Mouse (Mus musculus) midbrain, embryonic 13.5 days (tissue): Measurements from ENCODE around the gene Plppr3. TPM values are rescaled to one million over a fixed set of nuclear protein-coding genes. Genes with fewer than 3 reads are reported as not detected.

Experiments
- ATAC-seq: fragments of 200-750 bp; cut with Nextera tagmentation; 2 replicates; pipeline ENCODE4 v1.8.0; 2017; ENCODE audit warnings: mild to moderate bottlenecking, moderate TSS enrichment, moderate library complexity
- H3K27ac ChIP-seq: fragments of 300-500 bp; sonication (generic); 2 replicates; pipeline ENCODE4 v1.5.1; 2015; ENCODE audit warnings: inconsistent platforms, mild to moderate bottlenecking, moderate library complexity
- H3K27me3 ChIP-seq: fragments of 300-500 bp; sonication (generic); 2 replicates; pipeline ENCODE4 v1.6.1; 2015; ENCODE audit warnings: mild to moderate bottlenecking, inconsistent platforms
- H3K36me3 ChIP-seq: fragments of 300-500 bp; sonication (generic); 2 replicates; pipeline ENCODE4 v1.6.1; 2015; ENCODE audit warnings: mild to moderate bottlenecking, inconsistent platforms
- H3K4me1 ChIP-seq: fragments of 300-500 bp; sonication (generic); replicated peaks from 2 replicates; pipeline ENCODE4 v1.6.1; 2015; ENCODE audit warnings: inconsistent platforms
- H3K4me2 ChIP-seq: fragments of 300-500 bp; sonication (generic); replicated peaks from 2 replicates; pipeline ENCODE4 v1.6.1; 2015; ENCODE audit warnings: moderate library complexity, mild to moderate bottlenecking, inconsistent platforms
- H3K4me3 ChIP-seq: fragments of 300-500 bp; sonication (generic); replicated peaks from 2 replicates; pipeline ENCODE4 v1.5.1; 2015; ENCODE audit warnings: mild to moderate bottlenecking, inconsistent platforms
- H3K9ac ChIP-seq: fragments of 300-500 bp; sonication (generic); replicated peaks from 2 replicates; pipeline ENCODE4 v1.6.1; 2015; ENCODE audit warnings: mild to moderate bottlenecking, inconsistent platforms
- H3K9me3 ChIP-seq: fragments of 300-500 bp; sonication (generic); 2 replicates; pipeline ENCODE4 v1.6.1; 2016; ENCODE audit warnings: mild to moderate bottlenecking, inconsistent platforms
- whole genome bisulfite sequencing: fragments of 180-500 bp; shearing (Covaris S2); methylation state at CpG from one replicate; pipeline ENCODE4 v1.1.7; 2015; 5-methylcytosine and 5-hydroxymethylcytosine counted together
- polyA plus RNA-seq: library from polyadenylated mRNA; unstranded; fragments of >200 nt; fragmentation: Nextera tagmentation; extraction: Ambion mirVana; gene quantifications from 2 replicates; pipeline ENCODE4 v1.2.1, GENCODE M21; 2015

Plppr3 gene
- polyA plus RNA-seq, 1 experiment from 2014 or later: 432 TPM

- Histone ChIP-seq H3K36me3 (no peaks in the 10 kb centered on the region), H3K4me1 (peaks cover 23% of the 10 kb centered on the region), H3K4me2 (no peak overlapping the region), H3K9me3 (no peaks in the 10 kb centered on the region), H3K27me3 (peaks cover 40% of the 10 kb centered on the region), H3K27ac (no peak overlapping the region), H3K4me3 (no peak overlapping the region), H3K9ac (no peak overlapping the region)
- 46% methylated on average over 3 of the region's 3 CpGs for WGBS
- no peak for ATAC-seq
These were observed 5.1 kb upstream of the Plppr3 start for GRCm38 (mm10) chr10:79879527-79879926.

GRCm38 (mm10) chr10:79877757-79878156, 3.3 kb upstream of the Plppr3 start:
- 40% methylated on average over 12 of the region's 12 CpGs for WGBS
- no peak for ATAC-seq
- Histone ChIP-seq H3K4me3 (no peak overlapping the region), H3K4me1 (peaks cover 28% of the 10 kb centered on the region), H3K27me3 (peaks cover 31% of the 10 kb centered on the region), H3K4me2 (no peak overlapping the region), H3K27ac (no peak overlapping the region), H3K9ac (no peak overlapping the region), H3K9me3 (no peaks in the 10 kb centered on the region), H3K36me3 (0 out of 2 replicates have a peak, but pooled peaks cover 1% of the 10 kb centered on the region)

- ATAC-seq: no peak
- H3K9me3 ChIP-seq: no peaks in the 10 kb centered on the region
- H3K4me1 ChIP-seq: peaks cover 29% of the 10 kb centered on the region
- H3K4me3 ChIP-seq: no peak overlapping the region
- peaks cover 25% of the 10 kb centered on the region for H3K27me3 ChIP-seq
- WGBS: 56% methylated on average over 1 of the region's 1 CpGs
- H3K9ac ChIP-seq: no peak overlapping the region
- no peak overlapping the region for H3K4me2 ChIP-seq
- 0 out of 2 replicates have a peak, but pooled peaks cover 4% of the 10 kb centered on the region for H3K36me3 ChIP-seq
- H3K27ac ChIP-seq: no peak overlapping the region
These were observed 2.7 kb upstream of the Plppr3 start for GRCm38 (mm10) chr10:79877174-79877573.

GRCm38 (mm10) chr10:79873715-79874289, 632 bp downstream of the Plppr3 start:
- H3K36me3 ChIP-seq: peaks cover 35% of the 10 kb centered on the region
- ATAC-seq: peak; percentile 10
- H3K27ac ChIP-seq: peak overlapping the region; percentile 95
- peak overlapping the region; percentile 96 for H3K9ac ChIP-seq
- peaks cover 54% of the 10 kb centered on the region for H3K4me1 ChIP-seq
- no peaks in the 10 kb centered on the region for H3K27me3 ChIP-seq
- WGBS: under 1% methylated on average over 26 of the region's 26 CpGs
- H3K4me2 ChIP-seq: peak overlapping the region; percentile 97
- H3K4me3 ChIP-seq: peak overlapping the region; percentile 77
- H3K9me3 ChIP-seq: no peaks in the 10 kb centered on the region

GRCm38 (mm10) chr10:79873313-79873712, 1.1 kb downstream of the Plppr3 start:
- peak overlapping the region; percentile 97 for H3K4me2 ChIP-seq
- no peaks in the 10 kb centered on the region for H3K27me3 ChIP-seq
- H3K4me3 ChIP-seq: peak overlapping the region; percentile 77
- peaks cover 39% of the 10 kb centered on the region for H3K36me3 ChIP-seq
- WGBS: 5% methylated on average over 6 of the region's 6 CpGs
- H3K4me1 ChIP-seq: peaks cover 58% of the 10 kb centered on the region
- peak overlapping the region; percentile 96 for H3K9ac ChIP-seq
- peak overlapping the region; percentile 95 for H3K27ac ChIP-seq
- H3K9me3 ChIP-seq: no peaks in the 10 kb centered on the region
- 0 out of 2 replicates have a peak, but pooled peaks have one; percentile 10 for ATAC-seq

GRCm38 (mm10) chr10:79872862-79873261, 1.6 kb downstream of the Plppr3 start:
- Histone ChIP-seq H3K4me2 (peak overlapping the region; percentile 97), H3K36me3 (peaks cover 40% of the 10 kb centered on the region), H3K4me1 (peaks cover 60% of the 10 kb centered on the region), H3K9ac (peak overlapping the region; percentile 96), H3K9me3 (no peaks in the 10 kb centered on the region), H3K27ac (peak overlapping the region; percentile 95), H3K27me3 (no peaks in the 10 kb centered on the region), H3K4me3 (peak overlapping the region; percentile 77)
- WGBS: 40% methylated on average over 3 of the region's 3 CpGs
- ATAC-seq: no peak

- Histone ChIP-seq H3K4me2 (peak overlapping the region; percentile 97), H3K27ac (peak overlapping the region; percentile 25; the same call in 1 of the 2 replicates), H3K9ac (peak overlapping the region; percentile 44), H3K27me3 (no peaks in the 10 kb centered on the region), H3K4me1 (peaks cover 68% of the 10 kb centered on the region), H3K4me3 (peak overlapping the region; percentile 77), H3K9me3 (no peaks in the 10 kb centered on the region), H3K36me3 (peaks cover 48% of the 10 kb centered on the region)
- no peak for ATAC-seq
- 92% methylated on average over 8 of the region's 8 CpGs for WGBS
These were observed 2.6 kb downstream of the Plppr3 start for GRCm38 (mm10) chr10:79871845-79872244.

- WGBS: 80% methylated on average over 11 of the region's 11 CpGs
- H3K27me3 ChIP-seq: no peaks in the 10 kb centered on the region
- H3K9ac ChIP-seq: no peak overlapping the region
- H3K27ac ChIP-seq: 0 out of 2 replicates have a peak overlapping the region, but pooled peaks have one; percentile 44
- peaks cover 62% of the 10 kb centered on the region for H3K4me1 ChIP-seq
- ATAC-seq: no peak
- peaks cover 90% of the 10 kb centered on the region for H3K36me3 ChIP-seq
- no peaks in the 10 kb centered on the region for H3K9me3 ChIP-seq
- H3K4me2 ChIP-seq: no peak overlapping the region
- H3K4me3 ChIP-seq: no peak overlapping the region
These were observed 7.8 kb downstream of the Plppr3 start for GRCm38 (mm10) chr10:79866601-79867000.

- 77% methylated on average over 19 of the region's 19 CpGs for WGBS
- peak overlapping the region; percentile 41; the same call in 1 of the 2 replicates for H3K9ac ChIP-seq
- H3K36me3 ChIP-seq: peaks cover 90% of the 10 kb centered on the region
- H3K4me2 ChIP-seq: no peak overlapping the region
- no peak overlapping the region for H3K4me3 ChIP-seq
- no peaks in the 10 kb centered on the region for H3K27me3 ChIP-seq
- no peaks in the 10 kb centered on the region for H3K9me3 ChIP-seq
- peaks cover 54% of the 10 kb centered on the region for H3K4me1 ChIP-seq
- 0 out of 2 replicates have a peak overlapping the region, but pooled peaks have one; percentile 44 for H3K27ac ChIP-seq
- 0 out of 2 replicates have a peak, but pooled peaks have one; percentile 12 for ATAC-seq
These were observed 8.6 kb downstream of the Plppr3 start for GRCm38 (mm10) chr10:79865801-79866295.

GRCm38 (mm10) chr10:79865189-79865601, 9.2 kb downstream of the Plppr3 start:
- H3K4me1 ChIP-seq: peaks cover 49% of the 10 kb centered on the region
- 71% methylated on average over 12 of the region's 12 CpGs for WGBS
- ATAC-seq: peak; percentile 34; the same call in 1 of the 2 replicates

GRCm38 (mm10) chr10:79864351-79865188, 9.9 kb downstream of the Plppr3 start:
- H3K27ac ChIP-seq: peak overlapping the region; percentile 35
- H3K9ac ChIP-seq: peak overlapping the region; percentile 41; the same call in 1 of the 2 replicates
- H3K4me1 ChIP-seq: peaks cover 43% of the 10 kb centered on the region
- H3K4me2 ChIP-seq: no peak overlapping the region
- 59% methylated on average over 10 of the region's 10 CpGs for WGBS
- no peaks in the 10 kb centered on the region for H3K9me3 ChIP-seq
- no peak overlapping the region for H3K4me3 ChIP-seq
- peak; percentile 15 for ATAC-seq
- H3K27me3 ChIP-seq: no peaks in the 10 kb centered on the region
- H3K36me3 ChIP-seq: peaks cover 92% of the 10 kb centered on the region

More at GRCm38 (mm10) chr10:79865189-79865601, 9.2 kb downstream of the Plppr3 start:
- Histone ChIP-seq H3K27ac (peak overlapping the region; percentile 35), H3K27me3 (no peaks in the 10 kb centered on the region), H3K9me3 (no peaks in the 10 kb centered on the region), H3K9ac (peak overlapping the region; percentile 41; the same call in 1 of the 2 replicates), H3K4me2 (no peak overlapping the region), H3K36me3 (peaks cover 92% of the 10 kb centered on the region), H3K4me3 (no peak overlapping the region)

- WGBS: 78% methylated on average over 10 of the region's 10 CpGs
- no peaks in the 10 kb centered on the region for H3K27me3 ChIP-seq
- no peak for ATAC-seq
- H3K4me2 ChIP-seq: no peak overlapping the region
- no peak overlapping the region for H3K4me3 ChIP-seq
- 0 out of 2 replicates have a peak overlapping the region, but pooled peaks have one; percentile 21 for H3K27ac ChIP-seq
- no peak overlapping the region for H3K9ac ChIP-seq
- H3K9me3 ChIP-seq: no peaks in the 10 kb centered on the region
- H3K4me1 ChIP-seq: peaks cover 44% of the 10 kb centered on the region
- peaks cover 96% of the 10 kb centered on the region for H3K36me3 ChIP-seq
These were observed 11.5 kb downstream of the Plppr3 start for GRCm38 (mm10) chr10:79862925-79863324.
